ENCODE assay signal across 9 mouse cellular contexts in genomic region chr7:143556964-143557610, GRCm38 (mm10). TPM values are rescaled to one million over a fixed set of nuclear protein-coding genes. Genes with fewer than 3 reads are reported as not detected.
DNase-seq lines count a peak whose midpoint lies in the region; ATAC-seq lines count a peak whose summit lies in the region.
"Had no signal": no experiment of that assay in that cellular context is flagged by ENCODE, and none has a peak within 500 bp of the region (broad histone marks: within the 10 kb centered on the region; RNA-seq: fewer than 3 reads in every experiment).

No protein-coding gene starts in this region.

- no peak overlapping the region for H3K9ac ChIP-seq in neural tube, embryonic 13.5 days
- H3K9ac ChIP-seq in midbrain, embryonic 16.5 days (ENCODE audit: low read depth, low read length) = no peak overlapping the region

- H3K27me3 ChIP-seq in neural tube, embryonic 13.5 days = no peaks in the 10 kb centered on the region
- no peaks in the 10 kb centered on the region for H3K27me3 ChIP-seq in midbrain, embryonic 16.5 days (ENCODE audit: control insufficient read depth, insufficient read depth, low read depth, low read length)

- H3K9me3 ChIP-seq in neural tube, embryonic 13.5 days = no peaks in the 10 kb centered on the region
- no peaks in the 10 kb centered on the region for H3K9me3 ChIP-seq in midbrain, embryonic 16.5 days (replicated peaks; ENCODE audit: control insufficient read depth, low read length, poor library complexity, severe bottlenecking)

- no peak for ATAC-seq in cerebellum, adult (ENCODE audit: insufficient number of reproducible peaks, low FRiP score, low TSS enrichment)
- peak; percentile 81 for ATAC-seq in neural tube, embryonic 13.5 days (ENCODE audit: low read depth)
- peak; percentile 39; the same call in 1 of the 2 replicates for ATAC-seq in midbrain, embryonic 16.5 days
- no peak for ATAC-seq in activated CD4-positive, CD25-positive, alpha-beta regulatory T cell, adult 4 months

- peaks cover 86% of the 10 kb centered on the region for H3K36me3 ChIP-seq in neural tube, embryonic 13.5 days
- peaks cover 33% of the 10 kb centered on the region for H3K36me3 ChIP-seq in midbrain, embryonic 16.5 days (ENCODE audit: control insufficient read depth, insufficient read depth, low read length)

- H3K4me2 ChIP-seq in neural tube, embryonic 13.5 days = no peak overlapping the region
- H3K4me2 ChIP-seq in midbrain, embryonic 16.5 days (ENCODE audit: low read length) = no peak overlapping the region

- H3K27ac ChIP-seq in neural tube, embryonic 13.5 days (replicated peaks) = peak overlapping the region; percentile 62
- no peak overlapping the region for H3K27ac ChIP-seq in midbrain, embryonic 16.5 days (ENCODE audit: low read length)

- H3K4me3 ChIP-seq in neural tube, embryonic 13.5 days = no peak overlapping the region
- no peak overlapping the region for H3K4me3 ChIP-seq in midbrain, embryonic 16.5 days (ENCODE audit: low read depth, low read length)

- intact Hi-C loops in gastrocnemius, postnatal 14 days (cut with DNase I; ENCODE audit: low total_unique reads) = no loop called here

- peak; percentile 36 for DNase-seq in cerebellum, adult 11-12 months
- DNase-seq in neural tube, embryonic 10.5 days (ENCODE audit: extremely low spot score, low spot score) = no peak
- peak; percentile 69 for DNase-seq in gastrocnemius, postnatal 14 days
- peak; percentile 24 to 34 for DNase-seq in layer of hippocampus, adult 8-10 months (ENCODE audit: low spot score in 2 of 2)

- H3K4me1 ChIP-seq in neural tube, embryonic 13.5 days (replicated peaks) = peaks cover 6% of the 10 kb centered on the region
- no peaks in the 10 kb centered on the region for H3K4me1 ChIP-seq in midbrain, embryonic 16.5 days (ENCODE audit: control insufficient read depth, insufficient read depth, low read length)

- 76% methylated on average over 8 of the region's 8 CpGs for WGBS in neural tube, embryonic 13.5 days
- WGBS in midbrain, embryonic 16.5 days = 70% methylated on average over 8 of the region's 8 CpGs

RNA-seq across cellular contexts. Expression of gene Nap1l4, which starts 8.2 kb away (rescaled TPM):
- polyA plus RNA-seq in neural tube, embryonic 13.5 days (2015; fragmentation: Nextera tagmentation; extraction: Ambion mirVana) = 310 and 312 TPM in 2 replicates
- 100 to 1,000 TPM; 158 to 159 TPM for total RNA-seq in gastrocnemius, postnatal 14 days (2021)
- 100 to 1,000 TPM in 3 of 4 experiments, 10 to 100 TPM in 1; 97.7 to 112 (median 104) TPM for total RNA-seq in layer of hippocampus, adult 8-10 months (2022)
- 327 and 338 TPM in 2 replicates for polyA plus RNA-seq in midbrain, embryonic 16.5 days (2015; fragmentation: Nextera tagmentation; extraction: Ambion mirVana)
- polyA plus RNA-seq in activated CD4-positive, CD25-positive, alpha-beta regulatory T cell, adult 4 months (2017; shearing (Covaris generic)) = 100 to 1,000 TPM; 246 to 261 TPM

RNA-seq across cellular contexts. Expression of gene Cars, which starts 42.8 kb away (rescaled TPM):
- 57.8 and 61.5 TPM in 2 replicates for polyA plus RNA-seq in neural tube, embryonic 13.5 days (2015; fragmentation: Nextera tagmentation; extraction: Ambion mirVana)
- total RNA-seq in gastrocnemius, postnatal 14 days (2021) = 10 to 100 TPM; 35.9 to 39.4 TPM
- 10 to 100 TPM; 48.3 to 57.0 (median 53.5) TPM for total RNA-seq in layer of hippocampus, adult 8-10 months (2022)
- 70.5 and 78.6 TPM in 2 replicates for polyA plus RNA-seq in midbrain, embryonic 16.5 days (2015; fragmentation: Nextera tagmentation; extraction: Ambion mirVana)
- 10 to 100 TPM; 26.1 to 30.4 TPM for polyA plus RNA-seq in activated CD4-positive, CD25-positive, alpha-beta regulatory T cell, adult 4 months (2017; shearing (Covaris generic))

RNA-seq across cellular contexts. Expression of gene Phlda2, which starts 54.1 kb away (rescaled TPM):
- 0.45 and 0.84 TPM in 2 replicates for polyA plus RNA-seq in neural tube, embryonic 13.5 days (2015; fragmentation: Nextera tagmentation; extraction: Ambion mirVana)
- not detected for total RNA-seq in gastrocnemius, postnatal 14 days (2021)
- under 1 TPM in 1 of 4 experiments, not detected in 3; 0.66 TPM for total RNA-seq in layer of hippocampus, adult 8-10 months (2022)
- 0.93 TPM in 1 of 2 replicates, not detected in the other for polyA plus RNA-seq in midbrain, embryonic 16.5 days (2015; fragmentation: Nextera tagmentation; extraction: Ambion mirVana)
- polyA plus RNA-seq in activated CD4-positive, CD25-positive, alpha-beta regulatory T cell, adult 4 months (2017; shearing (Covaris generic)) = not detected
- total RNA-seq: layer of hippocampus, postnatal 25 days had no signal

Comparison
In these comparisons a context has a peak if more than half of its experiments do, and no peak if none do; other contexts are left out.
1. ATAC-seq: peak in neural tube, embryonic 13.5 days (single experiment) and midbrain, embryonic 16.5 days (single experiment); none in cerebellum, adult (single experiment) and activated CD4-positive, CD25-positive, alpha-beta regulatory T cell, adult 4 months (single experiment).